Mouse (Mus musculus): Measurements from ENCODE around the gene Pkp4.

Pkp4 gene

GRCm38 (mm10) chr2:59160605-59160963, at the start of gene Pkp4, which contains the start of gene Ccdc148:
Pkp4 (plus strand) TSS chr2:59160850.
Ccdc148 (minus strand) TSS chr2:59160683.
- peak; percentile 71 to 81 for DNase-seq (ENCODE audit: low spot score in 2 of 2)

- DNase-seq (ENCODE audit: low spot score in 2 of 2): no peak
These were observed 31.6 kb upstream of the Pkp4 start for GRCm38 (mm10) chr2:59129023-59129422.

- no peak for DNase-seq (ENCODE audit: low spot score in 2 of 2)
These were observed 30.8 kb upstream of the Pkp4 start for GRCm38 (mm10) chr2:59129821-59130220.

- no peak for DNase-seq (ENCODE audit: low spot score in 2 of 2)
These were observed 29.6 kb upstream of the Pkp4 start for GRCm38 (mm10) chr2:59131044-59131443.

- no peak for DNase-seq (ENCODE audit: low spot score in 2 of 2)
These were observed 5.2 kb upstream of the Pkp4 start for GRCm38 (mm10) chr2:59155428-59155827.

GRCm38 (mm10) chr2:59158117-59158516, 2.5 kb upstream of the Pkp4 start:
- DNase-seq (ENCODE audit: low spot score in 2 of 2): no peak

- no peak for DNase-seq (ENCODE audit: low spot score in 2 of 2)
These were observed 567 bp upstream of the Pkp4 start for GRCm38 (mm10) chr2:59159961-59160604.

GRCm38 (mm10) chr2:59161021-59161440, 381 bp downstream of the Pkp4 start:
- DNase-seq (ENCODE audit: low spot score in 2 of 2): peak in 1 of 2 experiments; percentile 3

- peak; percentile 10 to 28 for DNase-seq (ENCODE audit: low spot score in 2 of 2)
These were observed 1.0 kb downstream of the Pkp4 start for GRCm38 (mm10) chr2:59161441-59162284.

- DNase-seq (ENCODE audit: low spot score in 2 of 2): no peak
These were observed 1.6 kb downstream of the Pkp4 start for GRCm38 (mm10) chr2:59162285-59162600.

- DNase-seq (ENCODE audit: low spot score in 2 of 2): no peak
These were observed 6.3 kb downstream of the Pkp4 start for GRCm38 (mm10) chr2:59166976-59167375.

GRCm38 (mm10) chr2:59167830-59168229, 7.2 kb downstream of the Pkp4 start:
- no peak for DNase-seq (ENCODE audit: low spot score in 2 of 2)

- DNase-seq (ENCODE audit: low spot score in 2 of 2): no peak
These were observed 9.0 kb downstream of the Pkp4 start for GRCm38 (mm10) chr2:59169572-59170207.

- DNase-seq (ENCODE audit: low spot score in 2 of 2): no peak
These were observed 9.5 kb downstream of the Pkp4 start for GRCm38 (mm10) chr2:59170208-59170589.

- no peak for DNase-seq (ENCODE audit: low spot score in 2 of 2)
These were observed 9.9 kb downstream of the Pkp4 start for GRCm38 (mm10) chr2:59170593-59170992.

- DNase-seq (ENCODE audit: low spot score in 2 of 2): no peak
These were observed 10.9 kb downstream of the Pkp4 start for GRCm38 (mm10) chr2:59171533-59171932.

GRCm38 (mm10) chr2:59175926-59176325, 15.3 kb downstream of the Pkp4 start:
- no peak for DNase-seq (ENCODE audit: low spot score in 2 of 2)

GRCm38 (mm10) chr2:59178191-59178590, 17.5 kb downstream of the Pkp4 start:
- DNase-seq (ENCODE audit: low spot score in 2 of 2): no peak

GRCm38 (mm10) chr2:59178960-59179359, 18.3 kb downstream of the Pkp4 start:
- DNase-seq (ENCODE audit: low spot score in 2 of 2): no peak

- no peak for DNase-seq (ENCODE audit: low spot score in 2 of 2)
These were observed 18.8 kb downstream of the Pkp4 start for GRCm38 (mm10) chr2:59179487-59179886.

GRCm38 (mm10) chr2:59181321-59182113, 20.9 kb downstream of the Pkp4 start:
- DNase-seq (ENCODE audit: low spot score in 2 of 2): no peak

- DNase-seq (ENCODE audit: low spot score in 2 of 2): no peak
These were observed 22.9 kb downstream of the Pkp4 start for GRCm38 (mm10) chr2:59183541-59183940.

Data from spleen, postnatal 14 days (tissue).